Mouse (Mus musculus) heart, embryonic 14.5 days (tissue): Measurements from ENCODE around the gene Nostrin. TPM values are rescaled to one million over a fixed set of nuclear protein-coding genes. Genes with fewer than 3 reads are reported as not detected.

Experiments
- ATAC-seq: fragments of 200-750 bp; cut with Nextera tagmentation; 2 replicates; pipeline ENCODE4 v1.8.0; 2017; ENCODE audit warnings: low read depth, moderate TSS enrichment; ENCODE audit not compliant: insufficient number of reproducible peaks, insufficient read depth, low FRiP score
- H3K27ac ChIP-seq, 2 experiments: fragments of 200-500 bp in 1 of 2; fragments of 300-500 bp in 1 of 2; sonication (generic) in 1 of 2; replicated peaks in 1 of 2; 2 replicates each; pipeline ENCODE4 v1.5.1; 2012 to 2014; ENCODE audit warnings: low read depth in 2 of 2, low read length in 2 of 2, control low read depth in 1 of 2, mild to moderate bottlenecking in 1 of 2, mixed read lengths in 1 of 2; ENCODE audit not compliant: control insufficient read depth in 1 of 2, insufficient read depth in 1 of 2
- H3K27me3 ChIP-seq: fragments of 300-500 bp; sonication (generic); 2 replicates; pipeline ENCODE4 v1.6.1; 2014; ENCODE audit warnings: mild to moderate bottlenecking, low read length, control low read depth; ENCODE audit not compliant: control insufficient read depth, insufficient read depth
- H3K36me3 ChIP-seq: fragments of 300-500 bp; sonication (generic); 2 replicates; pipeline ENCODE4 v1.6.1; 2014; ENCODE audit warnings: mild to moderate bottlenecking, control low read depth, low read length, mixed read lengths; ENCODE audit not compliant: control insufficient read depth, insufficient read depth
- H3K4me1 ChIP-seq, 2 experiments: fragments of 200-500 bp in 1 of 2; fragments of 300-500 bp in 1 of 2; sonication (generic) in 1 of 2; 2 replicates each; pipeline ENCODE4 v1.6.1; 2012 to 2014; ENCODE audit warnings: low read length in 2 of 2, control low read depth in 1 of 2, mixed read lengths in 1 of 2; ENCODE audit not compliant: control insufficient read depth in 2 of 2, insufficient read depth in 2 of 2
- H3K4me2 ChIP-seq: fragments of 300-500 bp; sonication (generic); 2 replicates; pipeline ENCODE4 v1.6.1; 2014; ENCODE audit warnings: mild to moderate bottlenecking, low read length
- H3K4me3 ChIP-seq, 2 experiments: fragments of 200-500 bp in 1 of 2; fragments of 300-500 bp in 1 of 2; sonication (generic) in 1 of 2; 2 replicates each; pipeline ENCODE4 v1.5.1; 2012 to 2014; ENCODE audit warnings: low read length in 2 of 2, mild to moderate bottlenecking in 2 of 2, control low read depth in 1 of 2, low read depth in 1 of 2, moderate library complexity in 1 of 2; ENCODE audit not compliant: control insufficient read depth in 1 of 2, insufficient read depth in 1 of 2
- H3K9ac ChIP-seq: fragments of 300-500 bp; sonication (generic); 2 replicates; pipeline ENCODE4 v1.6.1; 2014; ENCODE audit warnings: mild to moderate bottlenecking, low read length
- H3K9me3 ChIP-seq: fragments of 300-500 bp; sonication (generic); 2 replicates; pipeline ENCODE4 v1.6.1; 2016; ENCODE audit warnings: low read length, control low read depth; ENCODE audit not compliant: control insufficient read depth
- WGBS: fragments of 180-500 bp; shearing (Covaris S2); extraction: QIAGEN DNeasy Blood & Tissue Kit; methylation state at CpG from one replicate; pipeline ENCODE4 v1.1.7; 2014; 5-methylcytosine and 5-hydroxymethylcytosine counted together
- polyA plus RNA-seq: library from polyadenylated mRNA; unstranded; fragments of >200 nt; fragmentation: Nextera tagmentation; extraction: Ambion mirVana; gene quantifications from 2 replicates; pipeline ENCODE4 v1.2.1, GENCODE M21; 2014

Nostrin gene
- polyA plus RNA-seq, 1 experiment from 2014 or later, result 3.5 TPM

GRCm38 (mm10) chr2:69170395-69171077, 34.9 kb downstream of the Nostrin start:
- 67% methylated on average over 9 of the region's 9 CpGs for WGBS
- H3K27ac ChIP-seq, result no peak overlapping the region
- H3K4me3 ChIP-seq, result no peak overlapping the region
- no peaks in the 10 kb centered on the region for H3K27me3 ChIP-seq
- no peak overlapping the region for H3K4me2 ChIP-seq
- H3K4me1 ChIP-seq, result no peaks in the 10 kb centered on the region
- H3K36me3 ChIP-seq, result no peaks in the 10 kb centered on the region
- H3K9me3 ChIP-seq, result peaks cover 4% of the 10 kb centered on the region; the same call in 1 of the 2 replicates
- no peak for ATAC-seq
- no peak overlapping the region for H3K9ac ChIP-seq

DNA sequence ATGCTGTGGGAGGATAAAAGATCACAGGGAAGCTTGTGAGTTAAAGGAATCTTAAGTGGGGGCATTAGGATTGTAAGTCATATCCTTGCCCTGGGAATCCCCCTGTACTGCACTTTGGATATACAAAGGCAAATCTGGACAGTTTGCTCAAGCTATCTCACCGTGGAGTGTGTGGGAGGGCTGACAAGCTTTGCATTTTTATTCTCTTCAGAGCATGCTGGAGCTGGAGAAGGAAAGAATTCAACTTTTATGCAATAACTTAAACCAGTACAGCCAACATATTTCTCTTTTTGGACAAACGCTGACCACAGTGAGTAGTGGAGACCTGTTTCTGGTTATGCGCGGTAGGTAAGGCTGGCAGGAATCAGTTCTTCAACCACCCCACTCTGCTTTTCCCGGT, 39.7 kb downstream of the Nostrin start:
- H3K4me3 ChIP-seq, result no peak overlapping the region
- peaks cover 4% of the 10 kb centered on the region; the same call in 1 of the 2 replicates for H3K9me3 ChIP-seq
- H3K27me3 ChIP-seq, result no peaks in the 10 kb centered on the region
- no peak overlapping the region for H3K4me2 ChIP-seq
- ATAC-seq, result no peak
- H3K9ac ChIP-seq, result no peak overlapping the region
- H3K4me1 ChIP-seq, result no peaks in the 10 kb centered on the region
- no peaks in the 10 kb centered on the region for H3K36me3 ChIP-seq
- 72% methylated on average over 5 of the region's 5 CpGs for WGBS
- H3K27ac ChIP-seq, result no peak overlapping the region

DNA sequence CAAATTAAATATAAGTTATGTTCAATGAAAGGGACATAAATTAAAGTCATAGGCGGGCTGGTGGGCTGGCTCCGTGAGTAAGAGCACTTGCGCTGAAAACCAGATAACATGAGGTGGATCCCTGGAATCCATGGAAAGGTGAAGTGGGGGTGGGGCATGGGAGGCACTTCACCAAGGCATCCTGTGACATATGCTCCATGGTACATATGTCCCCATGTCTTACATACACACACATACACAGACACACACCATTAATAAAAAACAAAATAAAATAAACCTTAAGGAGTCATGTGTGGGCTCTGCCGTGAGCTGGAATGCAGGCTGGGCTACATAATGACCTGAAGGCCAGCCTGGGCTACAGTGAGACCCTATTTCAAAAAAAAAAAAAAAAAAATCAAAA, 44.1 kb downstream of the Nostrin start:
- Histone ChIP-seq H3K36me3 (no peaks in the 10 kb centered on the region), H3K4me3 (no peak overlapping the region), H3K27ac (no peak overlapping the region), H3K4me1 (no peaks in the 10 kb centered on the region), H3K9me3 (no peaks in the 10 kb centered on the region), H3K27me3 (no peaks in the 10 kb centered on the region), H3K9ac (no peak overlapping the region), H3K4me2 (no peak overlapping the region)
- no peak for ATAC-seq
- WGBS, result 82% methylated on average over 4 of the region's 4 CpGs

DNA sequence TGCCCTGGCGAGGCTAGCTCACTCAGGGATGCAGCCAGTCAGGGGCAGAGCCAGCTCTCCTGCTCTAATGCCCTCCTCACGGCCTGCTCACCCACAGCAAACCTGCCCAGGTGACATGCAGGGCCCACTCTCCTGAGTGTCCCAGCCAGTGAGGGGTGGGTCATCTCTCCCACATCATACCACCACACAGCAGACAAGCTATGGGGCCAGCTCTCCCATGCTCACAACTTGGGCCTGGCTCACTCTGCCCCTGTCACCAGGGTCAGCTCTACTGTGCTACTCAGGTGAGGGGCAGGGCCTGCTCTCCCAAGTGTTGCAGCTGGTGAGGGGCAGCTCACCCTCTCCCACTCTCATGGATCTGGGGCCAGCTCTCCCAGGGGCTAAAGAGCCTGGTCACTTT, 52.4 kb downstream of the Nostrin start:
- H3K27me3 ChIP-seq, result no peaks in the 10 kb centered on the region
- H3K36me3 ChIP-seq, result peaks cover 12% of the 10 kb centered on the region
- no peak overlapping the region for H3K9ac ChIP-seq
- ATAC-seq, result no peak
- H3K9me3 ChIP-seq, result no peaks in the 10 kb centered on the region
- H3K4me2 ChIP-seq, result no peak overlapping the region
- no peaks in the 10 kb centered on the region for H3K4me1 ChIP-seq
- no peak overlapping the region for H3K4me3 ChIP-seq
- no peak overlapping the region for H3K27ac ChIP-seq
- 100% methylated on average over 2 of the region's 2 CpGs for WGBS

DNA sequence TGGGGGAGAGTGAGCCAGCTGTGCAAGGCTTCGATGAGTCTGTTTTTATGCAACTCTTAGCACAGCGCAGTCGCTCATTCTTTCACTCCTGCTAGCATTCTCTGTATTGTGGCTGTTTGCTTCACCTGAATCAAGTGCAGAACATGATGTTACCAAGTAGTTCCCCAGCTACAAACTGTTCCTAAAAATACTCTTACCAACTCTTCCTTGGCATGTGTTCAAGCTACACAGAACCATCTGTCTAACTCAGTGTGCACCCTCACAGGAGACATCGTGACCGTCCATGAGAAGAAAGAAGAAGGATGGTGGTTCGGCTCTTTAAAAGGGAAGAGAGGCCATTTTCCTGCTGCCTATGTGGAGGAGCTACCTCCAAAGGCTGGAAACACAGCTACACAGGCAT, 53.1 kb downstream of the Nostrin start:
- 79% methylated on average over 6 of the region's 6 CpGs for WGBS

GRCm38 (mm10) chr2:69189222-69189621, 53.6 kb downstream of the Nostrin start:
- Histone ChIP-seq H3K9me3 (peaks cover 5% of the 10 kb centered on the region; the same call in 1 of the 2 replicates), H3K9ac (no peak overlapping the region), H3K27me3 (no peaks in the 10 kb centered on the region), H3K27ac (no peak overlapping the region), H3K36me3 (peaks cover 24% of the 10 kb centered on the region), H3K4me1 (no peaks in the 10 kb centered on the region), H3K4me3 (no peak overlapping the region), H3K4me2 (no peak overlapping the region)
- WGBS, result 67% methylated on average over 4 of the region's 4 CpGs
- no peak for ATAC-seq

More for the DNA sequence above, 53.1 kb downstream of the Nostrin start:
- peaks cover 19% of the 10 kb centered on the region for H3K36me3 ChIP-seq
- no peaks in the 10 kb centered on the region for H3K27me3 ChIP-seq
- no peak overlapping the region for H3K27ac ChIP-seq
- peaks cover 4% of the 10 kb centered on the region; the same call in 1 of the 2 replicates for H3K9me3 ChIP-seq
- no peak overlapping the region for H3K4me3 ChIP-seq
- ATAC-seq, result no peak
- H3K9ac ChIP-seq, result no peak overlapping the region
- no peak overlapping the region for H3K4me2 ChIP-seq
- H3K4me1 ChIP-seq, result no peaks in the 10 kb centered on the region

- no peak overlapping the region for H3K4me2 ChIP-seq
- H3K9ac ChIP-seq, result no peak overlapping the region
- no peaks in the 10 kb centered on the region for H3K4me1 ChIP-seq
- H3K4me3 ChIP-seq, result no peak overlapping the region
- WGBS, result 82% methylated on average over 5 of the region's 5 CpGs
- H3K27ac ChIP-seq, result no peak overlapping the region
- no peaks in the 10 kb centered on the region for H3K27me3 ChIP-seq
- no peak for ATAC-seq
- peaks cover 5% of the 10 kb centered on the region; the same call in 1 of the 2 replicates for H3K9me3 ChIP-seq
- peaks cover 42% of the 10 kb centered on the region for H3K36me3 ChIP-seq
Measured at GRCm38 (mm10) chr2:69191059-69191458, 55.5 kb downstream of the Nostrin start.

DNA sequence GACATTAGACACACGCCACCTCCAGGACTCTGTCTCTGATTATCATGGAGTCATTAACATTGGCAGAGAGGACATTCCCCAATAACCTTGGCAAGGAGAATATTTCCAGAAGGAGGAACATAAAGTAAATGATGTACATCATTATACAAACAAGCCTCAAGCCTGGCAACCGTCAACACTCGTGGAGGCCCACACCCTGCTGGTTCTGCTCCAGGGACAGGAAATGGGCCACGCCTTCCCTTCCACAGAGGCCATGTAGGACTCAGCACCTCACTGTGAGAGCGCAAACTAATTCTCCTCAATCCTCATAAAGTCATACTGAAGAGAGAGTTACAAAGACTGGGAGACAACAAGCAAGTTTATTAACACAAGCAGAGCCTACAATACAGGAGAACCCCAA, 58.0 kb downstream of the Nostrin start:
- H3K9me3 ChIP-seq, result peaks cover 5% of the 10 kb centered on the region; the same call in 1 of the 2 replicates
- no peak overlapping the region for H3K27ac ChIP-seq
- ATAC-seq, result no peak
- no peak overlapping the region for H3K4me3 ChIP-seq
- no peak overlapping the region for H3K4me2 ChIP-seq
- WGBS, result 82% methylated on average over 5 of the region's 5 CpGs
- no peak overlapping the region for H3K9ac ChIP-seq
- H3K4me1 ChIP-seq, result no peaks in the 10 kb centered on the region
- peaks cover 61% of the 10 kb centered on the region for H3K36me3 ChIP-seq
- no peaks in the 10 kb centered on the region for H3K27me3 ChIP-seq
